Mouse (Mus musculus): ENCODE results near the gene 2310009B15Rik. TPM values are rescaled to one million over a fixed set of nuclear protein-coding genes. Genes with fewer than 3 reads are reported as not detected.
"Not testable (repeated sequence)": the region's sequence is repeated elsewhere in the genome, so short reads cannot be mapped to it uniquely, and the experiment has no call there.

2310009B15Rik gene
- polyA plus RNA-seq (2014; fragmentation: Nextera tagmentation; extraction: Ambion mirVana): 42.4 and 44.6 TPM in 2 replicates

- H3K27ac ChIP-seq (ENCODE audit: low read depth, low read length): peak within 1 kb of the TSS; percentile 72
- not testable (repeated sequence) for H3K36me3 ChIP-seq (ENCODE audit: control insufficient read depth, insufficient read depth, low read length); H3K9me3 ChIP-seq (ENCODE audit: control insufficient read depth, low read length); H3K4me1 ChIP-seq (replicated peaks; ENCODE audit: control insufficient read depth, insufficient read depth, low read length); H3K27me3 ChIP-seq (ENCODE audit: control insufficient read depth, insufficient read depth, low read length)
- H3K4me2 ChIP-seq (replicated peaks; ENCODE audit: low read depth, low read length): 0 out of 2 replicates have a peak within 1 kb of the TSS, but pooled peaks have one; percentile 14
- ATAC-seq (ENCODE audit: low FRiP score) (peak; percentile 100), DNase-seq (ENCODE audit: low spot score) (peak; percentile 88)
- H3K9ac ChIP-seq (ENCODE audit: low read depth, low read length): 0 out of 2 replicates have a peak within 1 kb of the TSS, but pooled peaks have one; percentile 11
- under 1% methylated on average over 21 of the region's 79 CpGs for WGBS
- peak within 1 kb of the TSS; percentile 37 for H3K4me3 ChIP-seq (ENCODE audit: low read depth, low read length)
These were observed at the start of gene 2310009B15Rik for GRCm38 (mm10) chr1:138856101-138856950. TSS of gene 2310009B15Rik (minus strand) at chr1:138856852.

- no peak overlapping the region for H3K4me3 ChIP-seq (ENCODE audit: low read depth, low read length)
- H3K9ac ChIP-seq (ENCODE audit: low read depth, low read length): no peak overlapping the region
- H3K4me1 ChIP-seq (replicated peaks; ENCODE audit: control insufficient read depth, insufficient read depth, low read length): no peaks in the 10 kb centered on the region
- no peak for ATAC-seq (ENCODE audit: low FRiP score)
- no peaks in the 10 kb centered on the region for H3K36me3 ChIP-seq (ENCODE audit: control insufficient read depth, insufficient read depth, low read length)
- no peak for DNase-seq (ENCODE audit: low spot score)
- WGBS: 82% methylated on average over 3 of the region's 3 CpGs
- no peak overlapping the region for H3K27ac ChIP-seq (ENCODE audit: low read depth, low read length)
- H3K27me3 ChIP-seq (ENCODE audit: control insufficient read depth, insufficient read depth, low read length): no peaks in the 10 kb centered on the region
- no peak overlapping the region for H3K4me2 ChIP-seq (replicated peaks; ENCODE audit: low read depth, low read length)
- H3K9me3 ChIP-seq (ENCODE audit: control insufficient read depth, low read length): no peaks in the 10 kb centered on the region
These were observed 49.6 kb upstream of the 2310009B15Rik start for GRCm38 (mm10) chr1:138906256-138906655.

GRCm38 (mm10) chr1:138905092-138905765, 48.6 kb upstream of the 2310009B15Rik start:
- no peak overlapping the region for H3K27ac ChIP-seq (ENCODE audit: low read depth, low read length)
- H3K4me2 ChIP-seq (replicated peaks; ENCODE audit: low read depth, low read length): no peak overlapping the region
- ATAC-seq (ENCODE audit: low FRiP score) (no peak), DNase-seq (ENCODE audit: low spot score) (no peak)
- no peak overlapping the region for H3K9ac ChIP-seq (ENCODE audit: low read depth, low read length)
- H3K9me3 ChIP-seq (ENCODE audit: control insufficient read depth, low read length): no peaks in the 10 kb centered on the region
- no peak overlapping the region for H3K4me3 ChIP-seq (ENCODE audit: low read depth, low read length)
- no peaks in the 10 kb centered on the region for H3K36me3 ChIP-seq (ENCODE audit: control insufficient read depth, insufficient read depth, low read length)
- 93% methylated on average over 3 of the region's 3 CpGs for WGBS
- H3K4me1 ChIP-seq (replicated peaks; ENCODE audit: control insufficient read depth, insufficient read depth, low read length): no peaks in the 10 kb centered on the region
- no peaks in the 10 kb centered on the region for H3K27me3 ChIP-seq (ENCODE audit: control insufficient read depth, insufficient read depth, low read length)

GRCm38 (mm10) chr1:138903894-138904293, 47.2 kb upstream of the 2310009B15Rik start:
- Histone ChIP-seq H3K27me3 (ENCODE audit: control insufficient read depth, insufficient read depth, low read length) (no peaks in the 10 kb centered on the region), H3K27ac (ENCODE audit: low read depth, low read length) (no peak overlapping the region), H3K4me1 (replicated peaks; ENCODE audit: control insufficient read depth, insufficient read depth, low read length) (no peaks in the 10 kb centered on the region), H3K4me3 (ENCODE audit: low read depth, low read length) (no peak overlapping the region), H3K9ac (ENCODE audit: low read depth, low read length) (no peak overlapping the region), H3K4me2 (replicated peaks; ENCODE audit: low read depth, low read length) (no peak overlapping the region), H3K9me3 (ENCODE audit: control insufficient read depth, low read length) (no peaks in the 10 kb centered on the region), H3K36me3 (ENCODE audit: control insufficient read depth, insufficient read depth, low read length) (no peaks in the 10 kb centered on the region)
- no peak for ATAC-seq (ENCODE audit: low FRiP score)
- DNase-seq (ENCODE audit: low spot score): no peak
- 95% methylated on average over 5 of the region's 5 CpGs for WGBS

- 94% methylated on average over 16 of the region's 16 CpGs for whole genome bisulfite sequencing
- H3K9ac ChIP-seq (ENCODE audit: low read depth, low read length): no peak overlapping the region
- no peak overlapping the region for H3K4me2 ChIP-seq (replicated peaks; ENCODE audit: low read depth, low read length)
- no peaks in the 10 kb centered on the region for H3K4me1 ChIP-seq (replicated peaks; ENCODE audit: control insufficient read depth, insufficient read depth, low read length)
- no peak for ATAC-seq (ENCODE audit: low FRiP score)
- H3K9me3 ChIP-seq (ENCODE audit: control insufficient read depth, low read length): no peaks in the 10 kb centered on the region
- no peaks in the 10 kb centered on the region for H3K27me3 ChIP-seq (ENCODE audit: control insufficient read depth, insufficient read depth, low read length)
- DNase-seq (ENCODE audit: low spot score): no peak
- H3K27ac ChIP-seq (ENCODE audit: low read depth, low read length): no peak overlapping the region
- H3K4me3 ChIP-seq (ENCODE audit: low read depth, low read length): no peak overlapping the region
- H3K36me3 ChIP-seq (ENCODE audit: control insufficient read depth, insufficient read depth, low read length): no peaks in the 10 kb centered on the region
These were observed 44.9 kb upstream of the 2310009B15Rik start for GRCm38 (mm10) chr1:138901431-138902117.

- 86% methylated on average over 3 of the region's 3 CpGs for WGBS
- Histone ChIP-seq H3K4me3 (ENCODE audit: low read depth, low read length) (no peak overlapping the region), H3K36me3 (ENCODE audit: control insufficient read depth, insufficient read depth, low read length) (no peaks in the 10 kb centered on the region), H3K27ac (ENCODE audit: low read depth, low read length) (no peak overlapping the region), H3K4me2 (replicated peaks; ENCODE audit: low read depth, low read length) (no peak overlapping the region), H3K27me3 (ENCODE audit: control insufficient read depth, insufficient read depth, low read length) (no peaks in the 10 kb centered on the region), H3K4me1 (replicated peaks; ENCODE audit: control insufficient read depth, insufficient read depth, low read length) (no peaks in the 10 kb centered on the region), H3K9me3 (ENCODE audit: control insufficient read depth, low read length) (no peaks in the 10 kb centered on the region), H3K9ac (ENCODE audit: low read depth, low read length) (no peak overlapping the region)
- DNase-seq (ENCODE audit: low spot score): no peak
- no peak for ATAC-seq (ENCODE audit: low FRiP score)
These were observed 39.4 kb upstream of the 2310009B15Rik start for GRCm38 (mm10) chr1:138896088-138896487.

GRCm38 (mm10) chr1:138877470-138878254, 21.0 kb upstream of the 2310009B15Rik start:
- Histone ChIP-seq H3K4me1 (replicated peaks; ENCODE audit: control insufficient read depth, insufficient read depth, low read length) (no peaks in the 10 kb centered on the region), H3K9ac (ENCODE audit: low read depth, low read length) (no peak overlapping the region), H3K4me3 (ENCODE audit: low read depth, low read length) (no peak overlapping the region), H3K27me3 (ENCODE audit: control insufficient read depth, insufficient read depth, low read length) (no peaks in the 10 kb centered on the region), H3K9me3 (ENCODE audit: control insufficient read depth, low read length) (no peaks in the 10 kb centered on the region), H3K36me3 (ENCODE audit: control insufficient read depth, insufficient read depth, low read length) (no peaks in the 10 kb centered on the region), H3K27ac (ENCODE audit: low read depth, low read length) (no peak overlapping the region), H3K4me2 (replicated peaks; ENCODE audit: low read depth, low read length) (no peak overlapping the region)
- ATAC-seq (ENCODE audit: low FRiP score): no peak
- no peak for DNase-seq (ENCODE audit: low spot score)
- 92% methylated on average over 14 of the region's 14 CpGs for WGBS

- Histone ChIP-seq H3K27me3 (ENCODE audit: control insufficient read depth, insufficient read depth, low read length) (no peaks in the 10 kb centered on the region), H3K36me3 (ENCODE audit: control insufficient read depth, insufficient read depth, low read length) (no peaks in the 10 kb centered on the region), H3K9me3 (ENCODE audit: control insufficient read depth, low read length) (no peaks in the 10 kb centered on the region), H3K4me2 (replicated peaks; ENCODE audit: low read depth, low read length) (no peak overlapping the region), H3K4me1 (replicated peaks; ENCODE audit: control insufficient read depth, insufficient read depth, low read length) (no peaks in the 10 kb centered on the region), H3K4me3 (ENCODE audit: low read depth, low read length) (no peak overlapping the region), H3K9ac (ENCODE audit: low read depth, low read length) (no peak overlapping the region), H3K27ac (ENCODE audit: low read depth, low read length) (no peak overlapping the region)
- ATAC-seq (ENCODE audit: low FRiP score): no peak
- WGBS: 85% methylated on average over 16 of the region's 16 CpGs
- no peak for DNase-seq (ENCODE audit: low spot score)
These were observed 19.9 kb upstream of the 2310009B15Rik start for GRCm38 (mm10) chr1:138876371-138877045.
